Mouse (Mus musculus): ENCODE data around the gene Dynlt1a.
"Not testable (repeated sequence)": the region's sequence is repeated elsewhere in the genome, so short reads cannot be mapped to it uniquely, and the experiment has no call there.

Dynlt1a gene

GRCm38 (mm10) chr17:6289045-6289444 is 28.3 kb downstream of the Dynlt1a start:
- not testable (repeated sequence) for DNase-seq (ENCODE audit: low spot score in 2 of 2)

GRCm38 (mm10) chr17:6286169-6286568 is 31.1 kb downstream of the Dynlt1a start:
- not testable (repeated sequence) for DNase-seq (ENCODE audit: low spot score in 2 of 2)

GRCm38 (mm10) chr17:6283137-6283536 is 34.2 kb downstream of the Dynlt1a start:
- DNase-seq (ENCODE audit: low spot score in 2 of 2), result not testable (repeated sequence)

DNA sequence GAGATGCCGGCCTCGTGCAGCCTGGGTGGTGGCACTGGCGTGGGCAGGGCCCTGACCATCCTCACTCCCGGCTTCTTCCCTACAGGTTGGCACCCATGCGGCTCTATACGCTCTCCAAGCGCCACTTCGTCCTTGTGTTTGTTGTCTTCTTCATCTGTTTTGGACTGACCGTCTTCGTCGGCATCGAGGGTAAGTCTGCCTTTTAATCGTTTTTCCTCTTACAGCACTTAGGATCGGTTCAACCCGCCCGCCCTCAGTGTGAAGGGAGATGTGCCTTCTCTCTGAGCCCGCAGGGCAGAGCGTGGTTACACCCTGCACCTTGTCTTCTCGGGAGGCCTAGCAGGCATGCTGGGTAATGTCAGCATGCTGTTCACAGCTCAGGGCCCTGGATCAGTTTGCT is 36.8 kb downstream of the Dynlt1a start:
- not testable (repeated sequence) for DNase-seq (ENCODE audit: low spot score in 2 of 2)

- DNase-seq (ENCODE audit: low spot score in 2 of 2), result not testable (repeated sequence)
Measured at GRCm38 (mm10) chr17:6279772-6280171, 37.5 kb downstream of the Dynlt1a start.

- DNase-seq (ENCODE audit: low spot score in 2 of 2), result not testable (repeated sequence)
Measured at GRCm38 (mm10) chr17:6279205-6279604, 38.1 kb downstream of the Dynlt1a start.

DNA sequence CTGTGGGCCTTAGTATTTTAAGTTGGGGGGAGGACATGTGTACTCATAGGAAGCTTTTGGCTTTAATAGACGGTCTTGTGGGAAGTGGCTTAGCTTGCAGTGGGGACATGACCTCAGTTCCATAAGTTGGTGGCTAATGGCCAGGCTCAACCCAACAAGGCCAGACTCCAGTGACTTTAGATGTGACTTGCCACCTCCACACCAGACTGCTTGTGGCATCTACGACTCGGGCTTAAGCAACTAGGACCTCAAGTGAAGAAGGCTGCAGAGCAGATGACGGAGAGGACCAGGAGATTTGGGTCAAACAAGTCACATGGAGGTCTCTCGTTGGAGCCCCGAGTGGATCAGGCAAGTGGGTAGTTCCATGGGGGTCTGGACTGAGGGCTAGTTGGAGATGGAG is 42.6 kb downstream of the Dynlt1a start:
- not testable (repeated sequence) for DNase-seq (ENCODE audit: low spot score in 2 of 2)

DNA sequence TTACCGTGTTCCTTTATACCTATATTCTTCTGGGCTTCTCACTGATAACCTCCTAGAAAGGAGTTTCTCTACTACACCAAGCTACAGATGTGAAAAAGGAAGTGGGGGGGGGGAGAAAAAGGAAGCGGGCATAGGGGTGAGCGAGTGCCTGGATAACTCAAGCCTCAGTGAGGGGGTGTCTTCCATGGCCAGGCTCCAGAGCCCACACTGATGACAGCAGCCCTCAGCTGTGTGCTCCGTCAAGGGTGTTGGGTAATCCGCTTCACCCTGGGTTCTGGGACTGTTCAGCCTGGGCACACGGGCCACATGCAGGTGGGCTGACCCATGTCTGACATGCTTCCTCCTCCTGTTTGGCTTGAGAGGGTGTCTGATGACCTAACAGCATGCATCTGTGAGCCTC is 45.3 kb downstream of the Dynlt1a start:
- DNase-seq (ENCODE audit: low spot score in 2 of 2), result not testable (repeated sequence)

DNA sequence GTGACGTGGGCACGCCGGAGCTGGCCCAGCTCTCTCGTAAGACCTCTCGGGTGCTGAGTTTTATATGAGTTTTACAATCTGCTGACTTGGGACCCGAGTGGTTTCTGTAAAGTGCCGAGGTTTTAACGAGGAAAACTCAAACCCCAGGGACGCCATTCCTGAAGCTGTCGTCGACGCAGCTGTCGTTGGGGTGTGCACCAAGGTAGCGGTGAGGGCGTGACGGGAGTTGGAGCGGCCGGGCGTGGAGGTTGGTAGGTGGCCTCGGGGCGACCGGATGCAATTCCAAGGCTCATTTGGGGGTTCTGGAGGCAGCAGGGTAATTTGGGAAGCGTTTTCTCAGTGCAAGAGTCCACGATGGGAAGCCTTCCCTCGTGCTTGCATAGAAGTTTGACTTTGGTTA is 46.5 kb downstream of the Dynlt1a start:
- DNase-seq (ENCODE audit: low spot score in 2 of 2), result not testable (repeated sequence)

GRCm38 (mm10) chr17:6269876-6270831 is 47.1 kb downstream of the Dynlt1a start:
- not testable (repeated sequence) for DNase-seq (ENCODE audit: low spot score in 2 of 2)

GRCm38 (mm10) chr17:6257070-6257456 is 60.2 kb downstream of the Dynlt1a start:
- DNase-seq (ENCODE audit: low spot score in 2 of 2), result peak; percentile 32 to 48

- DNase-seq (ENCODE audit: low spot score in 2 of 2), result not testable (repeated sequence)
Measured at GRCm38 (mm10) chr17:6256400-6257069, 60.8 kb downstream of the Dynlt1a start, which contains the start of gene Tmem181a. Gene Tmem181a (plus strand): TSS chr17:6256860.

Measured in cerebellum, postnatal 4 days (tissue).